Mouse (Mus musculus) kidney, embryonic 15.5 days (tissue): ENCODE data around the gene AC141477.1. TPM values are rescaled to one million over a fixed set of nuclear protein-coding genes. Genes with fewer than 3 reads are reported as not detected.

Experiments used
- ATAC-seq: fragments of 200-750 bp; cut with Nextera tagmentation; replicated peaks from 2 replicates; pipeline ENCODE4 v1.8.0; 2017; ENCODE audit warnings: moderate TSS enrichment; ENCODE audit not compliant: low FRiP score
- H3K27ac ChIP-seq: fragments of 300-500 bp; sonication (generic); 2 replicates; pipeline ENCODE4 v1.5.1; 2015; ENCODE audit warnings: mild to moderate bottlenecking, inconsistent platforms
- H3K27me3 ChIP-seq: fragments of 300-500 bp; sonication (generic); 2 replicates; pipeline ENCODE4 v1.6.1; 2015; ENCODE audit warnings: inconsistent platforms
- H3K36me3 ChIP-seq: fragments of 300-500 bp; sonication (generic); 2 replicates; pipeline ENCODE4 v1.6.1; 2015; ENCODE audit warnings: inconsistent platforms
- H3K4me1 ChIP-seq: fragments of 300-500 bp; sonication (generic); 2 replicates; pipeline ENCODE4 v1.6.1; 2015; ENCODE audit warnings: inconsistent platforms
- H3K4me2 ChIP-seq: fragments of 300-500 bp; sonication (generic); 2 replicates; pipeline ENCODE4 v1.6.1; 2015; ENCODE audit warnings: moderate library complexity, mild to moderate bottlenecking, inconsistent platforms
- H3K4me3 ChIP-seq: fragments of 300-500 bp; sonication (generic); replicated peaks from 2 replicates; pipeline ENCODE4 v1.5.1; 2015; ENCODE audit warnings: mild to moderate bottlenecking, inconsistent platforms
- H3K9ac ChIP-seq: fragments of 300-500 bp; sonication (generic); 2 replicates; pipeline ENCODE4 v1.6.1; 2015; ENCODE audit warnings: mild to moderate bottlenecking, inconsistent platforms
- H3K9me3 ChIP-seq: fragments of 300-500 bp; sonication (generic); replicated peaks from 2 replicates; pipeline ENCODE4 v1.6.1; 2016; ENCODE audit warnings: inconsistent platforms
- WGBS: fragments of 180-500 bp; shearing (Covaris S2); methylation state at CpG from one replicate; pipeline ENCODE4 v1.1.7; 2015; ENCODE audit warnings: mixed read lengths; 5-methylcytosine and 5-hydroxymethylcytosine counted together
- polyA plus RNA-seq: library from polyadenylated mRNA; unstranded; fragments of >200 nt; fragmentation: Nextera tagmentation; extraction: Ambion mirVana; gene quantifications from 2 replicates; pipeline ENCODE4 v1.2.1, GENCODE M21; 2015

The AC141477.1 gene
- polyA plus RNA-seq, 1 experiment from 2014 or later = not detected

DNA sequence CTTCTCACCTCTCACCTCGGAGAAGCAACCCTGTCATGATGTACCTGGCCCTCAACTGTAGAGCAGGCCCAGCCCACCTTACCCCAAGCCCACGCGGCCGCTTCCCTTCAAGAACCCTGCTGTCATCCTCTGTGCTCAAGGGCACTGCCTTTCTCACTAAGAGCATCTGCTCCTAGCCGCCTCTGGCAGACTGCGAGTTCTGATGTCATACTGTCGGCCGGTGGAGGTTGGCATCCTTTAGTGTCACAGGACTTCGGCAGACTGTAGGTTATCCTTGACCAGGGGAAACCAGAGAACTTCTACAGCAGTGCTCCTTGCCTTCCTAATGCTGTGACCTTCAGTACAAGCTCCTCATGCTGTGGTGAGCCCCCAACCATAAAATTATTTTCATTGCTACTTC lies 49.1 kb downstream of the AC141477.1 start:
- WGBS = 91% methylated on average over 9 of the region's 9 CpGs
- Histone ChIP-seq H3K4me2 (no peak overlapping the region), H3K36me3 (peaks cover 88% of the 10 kb centered on the region), H3K4me3 (no peak overlapping the region), H3K9me3 (no peaks in the 10 kb centered on the region), H3K27ac (no peak overlapping the region), H3K27me3 (no peaks in the 10 kb centered on the region), H3K9ac (no peak overlapping the region), H3K4me1 (no peaks in the 10 kb centered on the region)
- ATAC-seq = no peak

Other genes starting within 250 kb of the AC141477.1 start
- gene Prmt2, start 202.6 kb downstream of the AC141477.1 start, polyA plus RNA-seq = 54.5 and 58.9 TPM in 2 replicates
- gene S100b, start 186.6 kb downstream of the AC141477.1 start, polyA plus RNA-seq = 0.50 and 0.84 TPM in 2 replicates
- gene Dip2a, start 95.2 kb downstream of the AC141477.1 start, polyA plus RNA-seq = 9.7 and 11.3 TPM in 2 replicates
- gene Pcnt, start 2.3 kb upstream of the AC141477.1 start, polyA plus RNA-seq = 13.4 and 16.9 TPM in 2 replicates
- gene 2610028H24Rik, start 8.6 kb upstream of the AC141477.1 start, polyA plus RNA-seq = not detected in 2 replicates
- gene Mcm3ap, start 28.5 kb upstream of the AC141477.1 start, polyA plus RNA-seq = 50.9 and 52.1 TPM in 2 replicates
- gene Ybey, start 28.7 kb upstream of the AC141477.1 start, polyA plus RNA-seq = 7.5 and 7.8 TPM in 2 replicates
- 19.0 and 27.4 TPM in 2 replicates for gene Lss, start 91.1 kb upstream of the AC141477.1 start, polyA plus RNA-seq
- gene Spatc1l, start 121.8 kb upstream of the AC141477.1 start, polyA plus RNA-seq = not detected in 2 replicates
- 0.66 and 0.97 TPM in 2 replicates for gene Ftcd, start 135.2 kb upstream of the AC141477.1 start, polyA plus RNA-seq
- 61.9 and 88.8 TPM in 2 replicates for gene Col6a2, start 183.2 kb upstream of the AC141477.1 start, polyA plus RNA-seq